Comparison of ENCODE assay signal across 7 mouse cellular contexts in the genomic region with DNA sequence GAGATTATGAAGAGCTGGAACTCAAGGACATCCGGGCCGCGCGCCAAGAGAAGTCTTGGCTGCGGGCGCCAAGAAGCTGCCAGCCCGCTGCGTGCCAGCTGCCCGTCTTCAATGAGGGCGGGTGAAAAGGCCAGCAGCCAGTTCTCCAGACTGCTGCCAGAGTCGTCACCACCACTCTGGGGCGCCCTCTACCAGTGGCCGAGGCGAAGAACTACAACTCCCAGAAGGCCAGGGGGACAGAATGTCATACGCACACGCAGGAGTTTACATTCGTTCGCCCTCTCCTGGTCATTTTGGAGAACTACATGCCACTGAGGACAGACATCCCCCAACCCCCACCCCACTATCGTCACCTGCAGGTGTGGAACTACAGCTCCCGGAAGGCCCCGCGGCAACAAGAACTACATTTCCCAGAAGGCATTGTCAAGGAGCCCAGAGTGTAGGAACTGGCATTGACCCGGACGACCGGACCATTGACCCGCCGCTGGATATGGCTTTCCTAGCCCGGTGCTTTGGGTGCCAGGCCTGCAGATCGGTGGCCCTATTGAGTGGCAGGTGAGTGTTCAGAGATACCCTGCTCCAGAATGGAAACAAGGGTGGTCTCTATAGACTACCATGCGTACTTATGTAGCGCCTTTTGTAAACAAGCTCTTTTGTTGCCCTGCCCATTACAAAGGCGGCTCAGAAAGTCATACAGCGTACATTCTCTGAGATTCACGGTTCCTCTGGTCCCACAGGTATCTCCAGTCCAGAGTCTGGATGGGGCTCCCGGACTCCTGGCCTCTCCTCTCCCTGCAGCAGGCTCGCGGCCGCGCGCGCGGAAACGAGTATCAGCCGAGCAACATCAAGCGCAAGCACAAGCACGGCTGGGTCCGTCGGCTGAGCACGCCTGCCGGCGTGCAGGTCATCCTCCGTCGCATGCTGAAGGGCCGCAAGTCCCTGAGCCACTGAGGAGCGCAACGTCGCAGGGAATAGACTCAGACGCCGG. TPM values are rescaled to one million over a fixed set of nuclear protein-coding genes. Genes with fewer than 3 reads are reported as not detected.
DNase-seq lines count a peak whose midpoint lies in the region; ATAC-seq lines count a peak whose summit lies in the region.

A gene (plus strand): TSS at position 447 of the 988 bp plus-strand sequence.

- peak within 1 kb of the TSS; percentile 71 for H3K9ac ChIP-seq in embryonic facial prominence, embryonic 11.5 days (replicated peaks; ENCODE audit: low read length)
- H3K9ac ChIP-seq in midbrain, embryonic 13.5 days (replicated peaks) = peak within 1 kb of the TSS; percentile 83

- H3K4me1 ChIP-seq in embryonic facial prominence, embryonic 11.5 days (ENCODE audit: control insufficient read depth, insufficient read depth, low read length) = peaks cover 9% of the 10 kb centered on the region
- H3K4me1 ChIP-seq in limb, embryonic 10.5 days = peaks cover 53% of the 10 kb centered on the region
- H3K4me1 ChIP-seq in midbrain, embryonic 13.5 days (replicated peaks) = peaks cover 50% of the 10 kb centered on the region

- H3K27ac ChIP-seq in embryonic facial prominence, embryonic 11.5 days (replicated peaks; ENCODE audit: low read depth, low read length) = no peak within 1 kb of the TSS
- H3K27ac ChIP-seq in limb, embryonic 10.5 days = peak within 1 kb of the TSS; percentile 86
- H3K27ac ChIP-seq in midbrain, embryonic 13.5 days = peak within 1 kb of the TSS; percentile 87

- WGBS in embryonic facial prominence, embryonic 11.5 days = under 1% methylated on average over 59 of the region's 59 CpGs
- under 1% methylated on average over 59 of the region's 59 CpGs for WGBS in limb, embryonic 10.5 days
- WGBS in midbrain, embryonic 13.5 days = under 1% methylated on average over 59 of the region's 59 CpGs

- H3K27me3 ChIP-seq in embryonic facial prominence, embryonic 11.5 days (ENCODE audit: control insufficient read depth, insufficient read depth, low read length) = no peaks in the 10 kb centered on the region
- H3K27me3 ChIP-seq in limb, embryonic 10.5 days (ENCODE audit: low read depth, poor library complexity, severe bottlenecking) = peaks cover 16% of the 10 kb centered on the region
- H3K27me3 ChIP-seq in midbrain, embryonic 13.5 days = no peaks in the 10 kb centered on the region

- no peaks in the 10 kb centered on the region for H3K9me3 ChIP-seq in embryonic facial prominence, embryonic 11.5 days (replicated peaks; ENCODE audit: control insufficient read depth, low read length)
- H3K9me3 ChIP-seq in limb, embryonic 10.5 days (replicated peaks) = no peaks in the 10 kb centered on the region
- no peaks in the 10 kb centered on the region for H3K9me3 ChIP-seq in midbrain, embryonic 13.5 days

- peak within 1 kb of the TSS; percentile 82 for H3K4me2 ChIP-seq in embryonic facial prominence, embryonic 11.5 days (ENCODE audit: low read depth, low read length)
- peak within 1 kb of the TSS; percentile 92 for H3K4me2 ChIP-seq in midbrain, embryonic 13.5 days (replicated peaks)

- peak; percentile 98 for DNase-seq in adrenal gland, postnatal 14 days
- DNase-seq in embryonic facial prominence, embryonic 11.5 days (ENCODE audit: low spot score) = peak; percentile 100
- DNase-seq in kidney, adult 11 months = peak; percentile 100
- DNase-seq in limb, embryonic 10.5 days (ENCODE audit: low spot score) = peak; percentile 94
- peak; percentile 96 for DNase-seq in spleen, adult 12 weeks (ENCODE audit: low spot score)

- ATAC-seq in embryonic facial prominence, embryonic 11.5 days (replicated peaks; ENCODE audit: insufficient number of reproducible peaks, low FRiP score, low TSS enrichment, low read depth) = peak; percentile 50
- ATAC-seq in granulocyte monocyte progenitor cell, adult 5-6 weeks (replicated peaks; ENCODE audit: poor library complexity, severe bottlenecking) = peak; percentile 74
- ATAC-seq in midbrain, embryonic 13.5 days = peak; percentile 70

- no peaks in the 10 kb centered on the region; the same call in 1 of the 2 replicates for H3K36me3 ChIP-seq in embryonic facial prominence, embryonic 11.5 days (replicated peaks; ENCODE audit: control insufficient read depth, insufficient read depth, low read depth, low read length)
- peaks cover 34% of the 10 kb centered on the region for H3K36me3 ChIP-seq in limb, embryonic 10.5 days
- H3K36me3 ChIP-seq in midbrain, embryonic 13.5 days = peaks cover 21% of the 10 kb centered on the region

- H3K4me3 ChIP-seq in embryonic facial prominence, embryonic 11.5 days (ENCODE audit: low read depth, low read length) = peak within 1 kb of the TSS; percentile 74
- peak within 1 kb of the TSS; percentile 76 for H3K4me3 ChIP-seq in limb, embryonic 10.5 days
- H3K4me3 ChIP-seq in midbrain, embryonic 13.5 days (replicated peaks) = peak within 1 kb of the TSS; percentile 82

RNA-seq across cellular contexts. Expression of the gene that starts here (rescaled TPM):
- 145 and 164 TPM in 2 replicates for total RNA-seq in adrenal gland, postnatal 14 days (2021)
- polyA plus RNA-seq in embryonic facial prominence, embryonic 11.5 days (2014; fragmentation: Nextera tagmentation; extraction: Ambion mirVana) = 180 and 185 TPM in 2 replicates
- total RNA-seq in granulocyte monocyte progenitor cell, adult 5-6 weeks (2014; fragmentation: Nextera tagmentation) = 56.5 and 77.6 TPM in 2 replicates
- total RNA-seq in granulocyte monocyte progenitor cell, adult 5-6 weeks (2017) = 62.2 and 79.8 TPM in 2 replicates
- polyA plus RNA-seq in limb, embryonic 10.5 days (2016; fragmentation: Nextera tagmentation; extraction: Ambion mirVana) = 231 and 263 TPM in 2 replicates
- 242 TPM in 2 replicates for polyA plus RNA-seq in midbrain, embryonic 13.5 days (2015; fragmentation: Nextera tagmentation; extraction: Ambion mirVana)
